Mouse (Mus musculus): Measurements from ENCODE around the gene Cyp2s1.
A peak's percentile ranks its signal among the peaks of the same experiment; 100 is the strongest.

Gene Cyp2s1

GRCm38 (mm10) chr7:25780021-25780420 is 36.7 kb downstream of the Cyp2s1 start:
- no peak for DNase-seq

DNA sequence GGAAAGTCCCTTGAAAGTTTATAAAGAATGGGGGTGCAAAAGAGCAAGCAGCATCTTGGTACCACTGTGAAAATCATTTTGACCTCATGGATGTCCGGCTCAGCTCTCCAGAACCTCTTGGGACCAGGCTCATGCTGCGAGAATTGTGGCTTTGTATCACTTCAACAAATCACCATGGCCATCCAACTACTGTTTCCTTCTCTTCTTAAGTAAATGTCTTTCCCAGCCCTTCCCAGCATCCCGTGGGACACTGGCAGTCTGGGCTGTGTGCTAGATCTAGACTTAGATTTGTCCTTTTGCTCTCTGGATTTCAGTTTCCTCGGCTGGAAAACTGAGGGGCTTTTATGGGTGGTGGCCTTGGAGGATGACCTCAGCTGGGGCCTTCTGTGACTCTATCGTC is 48.5 kb downstream of the Cyp2s1 start:
- no peak for DNase-seq

DNA sequence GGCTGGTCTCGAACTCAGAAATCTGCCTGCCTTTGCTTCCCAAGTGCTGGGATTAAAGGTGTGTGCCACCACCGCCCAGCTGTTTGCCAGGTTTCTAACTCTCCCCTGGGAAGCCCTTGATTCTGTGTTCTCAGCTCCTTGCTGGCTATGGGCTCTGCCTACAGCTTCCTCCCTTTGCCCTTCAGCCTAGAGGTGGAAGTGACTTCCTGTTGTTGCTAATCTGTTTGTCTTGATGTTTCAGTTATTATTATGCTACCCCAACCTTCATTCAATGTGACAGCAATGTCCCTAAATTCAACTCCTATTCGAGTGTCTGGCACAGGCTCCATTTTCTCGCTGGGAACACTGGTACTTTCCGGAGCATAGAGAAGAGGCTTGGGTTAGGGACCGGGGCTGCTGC is 50.6 kb downstream of the Cyp2s1 start:
- no peak for DNase-seq

- no peak for DNase-seq
These were observed 52.5 kb downstream of the Cyp2s1 start for GRCm38 (mm10) chr7:25764221-25764620.

GRCm38 (mm10) chr7:25763678-25764077 is 53.0 kb downstream of the Cyp2s1 start:
- no peak for DNase-seq

- DNase-seq, result no peak
These were observed 55.4 kb downstream of the Cyp2s1 start for GRCm38 (mm10) chr7:25761354-25761753.

- DNase-seq, result peak; percentile 76
These were observed 60.7 kb downstream of the Cyp2s1 start for GRCm38 (mm10) chr7:25756011-25756410.

- no peak for DNase-seq
These were observed 61.3 kb downstream of the Cyp2s1 start for GRCm38 (mm10) chr7:25755468-25755833.

DNA sequence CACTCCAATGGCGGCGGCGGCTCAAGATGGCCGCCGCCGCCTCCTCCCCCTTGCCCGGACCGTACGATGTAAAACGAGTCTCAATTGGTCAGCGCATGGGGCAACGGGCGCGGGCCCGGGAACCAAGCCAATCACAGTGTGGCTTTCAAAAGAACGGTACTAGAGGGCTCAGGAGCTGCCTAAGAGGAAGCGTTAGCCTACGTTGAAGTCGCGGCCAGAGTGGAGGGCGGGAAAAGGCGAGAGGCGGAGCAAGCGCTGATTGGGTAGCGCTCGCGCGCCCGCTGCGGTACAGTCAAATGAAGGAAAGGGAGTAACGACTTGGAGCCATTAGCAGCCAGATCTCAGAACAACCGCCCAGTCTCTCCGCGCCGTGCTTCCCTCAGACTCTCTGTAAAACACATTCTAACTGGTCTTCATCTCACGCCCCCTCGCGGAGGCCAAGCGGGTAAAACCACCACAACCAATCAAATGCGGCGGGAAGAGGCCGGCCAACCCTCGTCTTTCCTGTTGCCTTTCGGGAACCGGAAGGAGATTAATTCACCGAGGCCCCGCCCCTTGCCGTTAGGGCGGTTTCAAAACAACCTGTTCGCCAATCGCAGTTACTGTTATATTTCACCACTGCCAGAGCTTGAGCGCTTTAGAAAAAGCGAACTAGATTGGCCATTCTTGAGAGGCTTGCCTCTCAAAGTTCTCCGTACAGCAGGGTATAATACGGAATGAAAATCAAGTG is 61.8 kb downstream of the Cyp2s1 start, which contains the start of gene Hnrnpul1:
Gene Hnrnpul1 (minus strand): TSS at position 20 of the 730 bp plus-strand sequence.
- peak; percentile 99 for DNase-seq

DNA sequence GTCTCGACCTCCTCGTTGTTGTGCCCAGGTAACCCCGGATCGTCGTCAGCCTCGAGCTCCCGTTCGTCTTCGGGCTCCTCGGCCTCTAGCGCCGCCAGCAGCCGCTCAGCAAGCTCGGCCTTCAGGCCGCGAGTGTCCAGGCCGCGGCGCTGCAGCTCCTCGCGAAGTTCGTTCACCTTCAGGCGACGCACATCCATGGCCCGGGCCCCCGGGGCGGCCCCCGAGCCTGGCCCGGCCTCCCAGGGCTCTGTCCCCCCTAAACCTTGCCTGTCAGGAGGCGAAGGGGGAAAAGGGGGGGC is 62.3 kb downstream of the Cyp2s1 start:
- no peak for DNase-seq

DNA sequence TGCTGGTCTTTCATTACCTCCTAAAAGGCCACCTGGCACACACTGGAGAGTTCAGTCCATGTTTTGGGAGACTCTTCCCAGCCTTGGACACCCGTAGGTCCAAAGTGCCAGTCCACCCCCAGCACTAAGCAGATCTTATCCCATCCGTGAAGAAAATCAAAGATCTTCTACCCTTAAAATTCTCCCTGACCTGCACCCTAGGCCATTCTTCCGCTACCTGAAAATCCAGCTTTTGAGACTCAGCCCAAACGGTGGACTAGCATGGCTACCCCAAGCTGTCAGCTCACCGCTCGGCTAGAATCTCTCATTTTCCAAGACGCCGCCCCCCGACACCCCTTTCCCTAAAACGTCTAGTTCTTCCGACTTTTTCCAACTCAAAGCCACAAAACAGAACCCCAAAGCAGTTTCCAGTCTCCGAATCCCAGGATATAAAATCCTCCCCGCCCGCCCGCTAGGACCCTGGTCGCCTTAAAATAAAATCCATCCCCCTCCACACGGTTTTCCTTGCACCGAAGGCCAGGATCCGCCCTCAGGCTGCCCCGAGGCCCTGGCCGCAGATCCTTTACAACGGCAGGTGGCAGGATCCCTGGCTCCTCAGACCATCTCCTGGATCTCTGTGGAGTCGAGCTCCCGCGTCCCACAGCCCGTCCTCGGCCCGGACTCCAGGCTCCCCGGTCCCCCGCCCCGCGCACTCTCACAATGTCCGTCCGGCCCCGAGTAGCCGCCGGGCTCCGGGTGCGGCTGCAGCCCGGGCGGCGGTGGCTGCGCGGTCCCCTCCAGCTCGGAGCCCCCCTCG is 62.9 kb downstream of the Cyp2s1 start:
- DNase-seq, result no peak

DNA sequence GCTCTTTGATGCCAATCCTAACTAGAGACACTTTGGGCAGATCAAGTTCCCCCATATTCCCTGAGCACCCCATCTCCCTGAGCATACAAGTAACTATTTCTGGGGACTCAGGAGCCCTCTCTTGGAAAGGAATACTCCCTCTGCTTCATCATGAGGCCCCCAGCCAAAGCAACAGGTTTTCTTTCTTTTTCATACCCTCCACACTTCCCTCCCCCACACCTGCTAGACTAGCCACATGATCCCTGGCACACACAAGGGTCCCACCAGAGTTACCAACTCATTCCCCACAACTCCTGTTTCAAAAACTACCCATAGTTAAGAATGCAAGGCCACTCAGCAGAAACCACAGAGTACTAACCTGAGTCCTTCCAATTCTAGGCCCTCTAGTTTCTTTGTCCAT is 63.6 kb downstream of the Cyp2s1 start:
- DNase-seq, result no peak
